Mouse (Mus musculus) limb, embryonic 13.5 days (tissue): Measurements from ENCODE around the gene Cnga1. TPM values are rescaled to one million over a fixed set of nuclear protein-coding genes. Genes with fewer than 3 reads are reported as not detected.

Experiments used
- ATAC-seq: fragments of 200-750 bp; cut with Nextera tagmentation; 2 replicates; pipeline ENCODE4 v1.8.0; 2017; ENCODE audit warnings: low read depth, moderate number of reproducible peaks, moderate TSS enrichment; ENCODE audit not compliant: low FRiP score
- H3K27ac ChIP-seq: fragments of 300-500 bp; sonication (generic); 2 replicates; pipeline ENCODE4 v1.5.1; 2015; ENCODE audit warnings: inconsistent platforms, mild to moderate bottlenecking, moderate library complexity
- H3K27me3 ChIP-seq: fragments of 300-500 bp; sonication (generic); 2 replicates; pipeline ENCODE4 v1.6.1; 2015; ENCODE audit warnings: mild to moderate bottlenecking, inconsistent platforms
- H3K36me3 ChIP-seq: fragments of 300-500 bp; sonication (generic); 2 replicates; pipeline ENCODE4 v1.6.1; 2015; ENCODE audit warnings: inconsistent platforms, mild to moderate bottlenecking, moderate library complexity
- H3K4me1 ChIP-seq: fragments of 300-500 bp; sonication (generic); 2 replicates; pipeline ENCODE4 v1.6.1; 2015; ENCODE audit warnings: inconsistent platforms
- H3K4me2 ChIP-seq: fragments of 300-500 bp; sonication (generic); replicated peaks from 2 replicates; pipeline ENCODE4 v1.6.1; 2015; ENCODE audit warnings: inconsistent platforms, mild to moderate bottlenecking, moderate library complexity
- H3K4me3 ChIP-seq: fragments of 300-500 bp; sonication (generic); 2 replicates; pipeline ENCODE4 v1.5.1; 2015; ENCODE audit warnings: moderate library complexity, mild to moderate bottlenecking, inconsistent platforms
- H3K9ac ChIP-seq: fragments of 300-500 bp; sonication (generic); 2 replicates; pipeline ENCODE4 v1.6.1; 2015; ENCODE audit warnings: mild to moderate bottlenecking, inconsistent platforms
- H3K9me3 ChIP-seq: fragments of 300-500 bp; sonication (generic); 2 replicates; pipeline ENCODE4 v1.6.1; 2016; ENCODE audit warnings: inconsistent platforms
- WGBS: fragments of 180-500 bp; shearing (Covaris S2); methylation state at CpG from one replicate; pipeline ENCODE4 v1.1.7; 2015; 5-methylcytosine and 5-hydroxymethylcytosine counted together
- polyA plus RNA-seq: library from polyadenylated mRNA; unstranded; fragments of >200 nt; fragmentation: Nextera tagmentation; extraction: Ambion mirVana; gene quantifications from 2 replicates; pipeline ENCODE4 v1.2.1, GENCODE M21; 2015

The Cnga1 gene
- polyA plus RNA-seq, result not detected in 2 replicates

DNA sequence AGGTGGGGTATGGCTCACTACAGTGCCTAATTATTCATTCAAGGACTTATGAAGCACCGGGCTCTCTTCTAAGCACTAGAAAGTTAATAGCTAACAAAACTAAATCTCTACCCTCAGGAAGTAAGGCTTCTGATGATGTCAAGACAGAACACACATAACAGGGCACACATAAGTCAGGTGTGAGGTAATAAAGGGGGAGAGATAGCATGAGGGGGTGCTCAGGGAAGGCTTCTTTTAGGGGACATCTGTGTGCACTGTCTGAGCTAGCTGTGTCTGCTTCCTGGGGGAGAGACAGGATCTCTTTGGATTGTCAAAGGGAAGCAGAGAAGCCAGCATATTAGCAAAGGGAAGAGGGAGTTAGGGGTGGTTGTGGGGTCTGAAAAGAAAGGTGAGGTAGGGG lies at the start of gene Cnga1:
TSS of gene Cnga1 (minus strand) at position 101 of the 400 bp plus-strand sequence.
- Histone ChIP-seq H3K9me3 (no peaks in the 10 kb centered on the region), H3K9ac (no peak within 1 kb of the TSS), H3K4me1 (peaks cover 10% of the 10 kb centered on the region), H3K36me3 (no peaks in the 10 kb centered on the region), H3K27ac (no peak within 1 kb of the TSS), H3K4me2 (no peak within 1 kb of the TSS), H3K4me3 (no peak within 1 kb of the TSS), H3K27me3 (peaks cover 41% of the 10 kb centered on the region)
- ATAC-seq, result no peak
- WGBS, result 45% methylated on average over 1 of the region's 1 CpGs

DNA sequence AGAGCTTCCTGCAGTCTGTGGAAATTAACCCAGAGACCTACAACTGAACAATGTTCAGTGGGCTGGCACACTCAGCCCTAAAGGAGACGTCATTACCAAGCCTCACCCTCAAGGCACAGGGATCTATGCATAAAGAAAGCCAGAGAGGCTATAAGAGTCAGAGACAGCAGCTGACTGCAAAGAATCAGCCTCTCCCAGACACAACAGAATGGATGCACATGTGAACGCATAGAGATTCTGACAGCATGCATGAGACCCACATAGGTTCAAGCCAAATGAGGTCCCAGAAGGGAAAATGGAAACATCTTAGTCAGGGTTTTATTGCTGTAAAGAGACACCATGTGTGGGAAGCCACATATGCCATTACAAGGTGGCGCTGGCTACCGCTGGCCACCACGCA lies 46.4 kb upstream of the Cnga1 start:
- H3K4me3 ChIP-seq, result no peak overlapping the region
- no peaks in the 10 kb centered on the region for H3K4me1 ChIP-seq
- no peak overlapping the region for H3K27ac ChIP-seq
- ATAC-seq, result no peak
- H3K27me3 ChIP-seq, result no peaks in the 10 kb centered on the region
- no peak overlapping the region for H3K9ac ChIP-seq
- no peak overlapping the region for H3K4me2 ChIP-seq
- H3K36me3 ChIP-seq, result no peaks in the 10 kb centered on the region
- H3K9me3 ChIP-seq, result no peaks in the 10 kb centered on the region
- 90% methylated on average over 5 of the region's 5 CpGs for WGBS

DNA sequence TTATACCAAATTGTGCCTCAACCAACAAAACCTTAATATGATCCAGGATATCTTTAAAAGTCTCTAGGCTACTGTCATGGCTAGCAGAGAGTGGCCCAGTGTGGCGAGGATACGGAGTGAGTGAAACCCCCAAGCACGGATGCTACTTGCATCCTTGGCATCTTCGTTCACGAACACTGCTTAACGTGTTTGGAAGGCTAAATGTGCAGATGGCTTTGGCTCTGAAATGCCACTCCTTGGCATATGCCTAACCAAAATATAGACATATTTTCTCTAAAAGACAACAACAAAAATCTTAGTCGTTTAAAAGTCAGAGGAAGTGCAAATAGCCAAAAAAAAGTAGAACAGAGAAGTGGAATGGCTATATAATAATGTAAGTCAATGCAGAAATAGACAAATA lies 45.5 kb upstream of the Cnga1 start:
- ATAC-seq, result no peak
- H3K27ac ChIP-seq, result no peak overlapping the region
- WGBS, result 86% methylated on average over 7 of the region's 7 CpGs

DNA sequence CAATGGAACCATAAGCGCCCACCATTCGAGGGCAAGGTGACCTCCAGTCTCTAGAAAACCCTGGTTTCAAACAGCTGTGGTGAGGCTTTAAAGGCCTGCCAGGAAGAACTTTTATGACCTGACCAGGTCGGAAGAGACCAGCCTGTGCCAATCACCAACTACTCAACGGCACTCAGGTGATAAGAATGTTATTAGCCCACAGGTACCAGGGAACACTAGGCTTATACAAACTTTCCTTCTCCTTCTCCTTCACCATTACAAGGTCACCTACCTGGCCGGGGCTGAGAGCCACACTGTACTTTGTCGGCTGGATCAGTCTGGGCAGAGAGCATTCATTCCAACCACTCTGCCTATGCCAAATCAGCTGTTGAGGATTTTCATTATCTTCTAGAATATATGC lies 37.4 kb upstream of the Cnga1 start:
- no peaks in the 10 kb centered on the region for H3K27me3 ChIP-seq
- 77% methylated on average over 6 of the region's 6 CpGs for WGBS

More for the DNA sequence above, 45.5 kb upstream of the Cnga1 start:
- no peak overlapping the region for H3K4me3 ChIP-seq
- H3K36me3 ChIP-seq, result no peaks in the 10 kb centered on the region
- no peak overlapping the region for H3K4me2 ChIP-seq
- H3K9me3 ChIP-seq, result no peaks in the 10 kb centered on the region
- H3K9ac ChIP-seq, result no peak overlapping the region
- no peaks in the 10 kb centered on the region for H3K27me3 ChIP-seq
- H3K4me1 ChIP-seq, result no peaks in the 10 kb centered on the region

DNA sequence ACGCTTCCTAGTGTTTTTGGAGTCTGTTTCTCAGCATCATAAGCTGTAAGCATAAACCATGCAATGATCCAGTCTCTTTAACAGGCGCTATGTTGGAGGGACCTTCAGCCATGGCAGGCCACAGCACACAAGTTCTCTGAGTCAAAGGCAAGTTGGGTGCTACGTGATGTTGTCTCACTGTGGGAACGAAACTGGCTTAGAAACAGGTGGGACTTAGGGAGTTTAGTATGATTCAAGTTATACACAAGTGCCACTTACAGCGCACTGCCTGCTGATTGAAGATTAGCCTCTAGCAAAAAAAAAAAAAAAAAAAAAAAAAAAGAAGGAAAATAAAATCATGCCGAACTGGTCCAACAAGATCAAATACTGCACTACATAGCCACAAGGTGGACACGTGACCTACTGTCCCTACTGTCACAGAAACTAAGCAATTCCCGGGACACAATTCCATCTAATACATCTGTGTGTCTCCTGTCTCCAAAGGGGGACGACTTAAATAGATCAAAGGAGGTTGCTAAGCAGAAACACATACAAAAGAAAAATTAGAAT lies 31.0 kb upstream of the Cnga1 start:
- Histone ChIP-seq H3K27ac (no peak overlapping the region), H3K4me2 (no peak overlapping the region), H3K4me1 (no peaks in the 10 kb centered on the region), H3K36me3 (no peaks in the 10 kb centered on the region), H3K9me3 (no peaks in the 10 kb centered on the region), H3K4me3 (no peak overlapping the region), H3K9ac (no peak overlapping the region), H3K27me3 (no peaks in the 10 kb centered on the region)
- no peak for ATAC-seq
- 78% methylated on average over 9 of the region's 9 CpGs for WGBS

More for the DNA sequence above, 37.4 kb upstream of the Cnga1 start:
- no peak for ATAC-seq
- Histone ChIP-seq H3K4me2 (no peak overlapping the region), H3K4me3 (no peak overlapping the region), H3K9me3 (0 out of 2 replicates have a peak, but pooled peaks cover 5% of the 10 kb centered on the region), H3K36me3 (no peaks in the 10 kb centered on the region), H3K27ac (no peak overlapping the region), H3K4me1 (no peaks in the 10 kb centered on the region), H3K9ac (no peak overlapping the region)

DNA sequence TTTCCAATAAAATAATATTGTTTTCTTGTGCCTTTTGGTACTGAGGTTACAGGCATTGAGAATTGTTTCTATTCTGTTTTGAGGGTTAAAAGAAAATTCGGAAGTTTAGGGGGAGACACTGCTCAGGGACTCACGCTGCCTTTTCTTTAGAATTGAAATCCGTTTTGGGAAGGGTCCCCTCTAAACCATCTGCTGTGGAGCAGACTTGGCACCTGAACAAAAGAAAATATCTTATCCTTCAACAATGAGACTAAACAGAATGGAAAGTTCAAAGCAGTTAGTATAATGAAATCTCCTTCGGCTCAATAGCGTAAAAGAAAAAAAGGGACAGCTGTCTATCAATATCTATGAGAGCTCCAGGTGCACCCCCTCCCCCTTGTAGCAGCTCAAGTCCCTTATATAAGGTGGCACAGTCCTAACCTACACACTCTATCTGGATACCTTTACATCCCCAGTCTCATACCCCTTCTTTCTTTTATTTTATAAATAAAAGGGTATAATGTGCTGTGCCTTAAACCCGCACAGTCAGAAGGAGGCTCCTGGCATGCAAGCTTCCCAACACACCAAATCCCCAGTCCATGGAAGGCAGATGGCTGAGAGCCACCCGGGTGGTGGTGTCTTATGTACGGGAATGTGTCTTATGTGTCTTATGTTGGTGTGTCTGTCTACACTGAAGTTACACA lies 27.1 kb upstream of the Cnga1 start:
- H3K27me3 ChIP-seq, result no peaks in the 10 kb centered on the region
- no peak overlapping the region for H3K9ac ChIP-seq
- ATAC-seq, result no peak
- no peaks in the 10 kb centered on the region for H3K9me3 ChIP-seq
- no peaks in the 10 kb centered on the region for H3K4me1 ChIP-seq
- no peak overlapping the region for H3K27ac ChIP-seq
- H3K4me2 ChIP-seq, result no peak overlapping the region
- H3K36me3 ChIP-seq, result no peaks in the 10 kb centered on the region
- no peak overlapping the region for H3K4me3 ChIP-seq
- 76% methylated on average over 8 of the region's 8 CpGs for WGBS

DNA sequence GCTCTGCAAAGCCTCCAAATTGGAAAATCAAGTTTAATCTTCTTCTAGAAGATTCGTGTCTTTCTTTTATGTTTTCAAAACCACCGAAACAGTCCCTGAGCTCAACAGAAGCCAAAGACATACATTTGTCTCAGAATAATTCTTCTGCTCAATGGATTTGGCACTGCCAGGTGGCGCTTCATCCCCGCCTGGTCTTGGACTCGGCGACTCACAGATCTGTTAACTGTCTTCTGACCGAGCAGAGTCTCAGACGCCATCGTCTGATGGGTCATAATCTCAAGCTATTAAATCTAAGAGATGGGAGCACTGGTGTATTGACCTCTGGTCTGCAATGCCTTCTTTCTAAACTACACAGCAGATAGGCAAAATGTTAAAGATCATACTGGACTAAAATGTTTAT lies 24.3 kb upstream of the Cnga1 start:
- H3K36me3 ChIP-seq, result no peaks in the 10 kb centered on the region
- H3K4me1 ChIP-seq, result no peaks in the 10 kb centered on the region
- H3K9me3 ChIP-seq, result no peaks in the 10 kb centered on the region
- no peak overlapping the region for H3K4me3 ChIP-seq
- no peak for ATAC-seq
- 83% methylated on average over 9 of the region's 9 CpGs for WGBS
- no peak overlapping the region for H3K27ac ChIP-seq
- no peak overlapping the region for H3K9ac ChIP-seq
- H3K4me2 ChIP-seq, result no peak overlapping the region
- no peaks in the 10 kb centered on the region for H3K27me3 ChIP-seq

DNA sequence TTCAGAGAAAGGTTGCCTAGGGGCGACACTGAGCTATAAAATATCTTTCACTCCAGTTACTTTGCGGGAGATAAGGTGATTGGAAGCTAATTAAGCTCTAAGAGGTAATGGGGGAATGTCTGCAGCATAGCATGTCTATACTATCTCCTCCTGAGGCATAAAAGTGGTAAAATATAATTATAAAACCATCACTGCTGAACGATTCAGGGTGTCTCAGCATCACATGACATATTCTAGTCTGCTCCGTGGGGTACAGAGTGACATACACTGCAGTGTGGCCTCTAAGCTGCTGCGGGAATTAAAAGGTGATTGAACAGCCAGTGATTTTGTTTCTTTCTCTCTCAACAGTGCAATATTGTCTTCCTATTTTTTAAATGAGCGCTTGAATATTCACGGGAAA lies 22.4 kb upstream of the Cnga1 start:
- Histone ChIP-seq H3K27ac (no peak overlapping the region), H3K4me1 (no peaks in the 10 kb centered on the region), H3K4me3 (no peak overlapping the region), H3K36me3 (no peaks in the 10 kb centered on the region), H3K9ac (no peak overlapping the region), H3K27me3 (no peaks in the 10 kb centered on the region), H3K9me3 (no peaks in the 10 kb centered on the region), H3K4me2 (no peak overlapping the region)
- ATAC-seq, result no peak
- WGBS, result 75% methylated on average over 7 of the region's 7 CpGs

DNA sequence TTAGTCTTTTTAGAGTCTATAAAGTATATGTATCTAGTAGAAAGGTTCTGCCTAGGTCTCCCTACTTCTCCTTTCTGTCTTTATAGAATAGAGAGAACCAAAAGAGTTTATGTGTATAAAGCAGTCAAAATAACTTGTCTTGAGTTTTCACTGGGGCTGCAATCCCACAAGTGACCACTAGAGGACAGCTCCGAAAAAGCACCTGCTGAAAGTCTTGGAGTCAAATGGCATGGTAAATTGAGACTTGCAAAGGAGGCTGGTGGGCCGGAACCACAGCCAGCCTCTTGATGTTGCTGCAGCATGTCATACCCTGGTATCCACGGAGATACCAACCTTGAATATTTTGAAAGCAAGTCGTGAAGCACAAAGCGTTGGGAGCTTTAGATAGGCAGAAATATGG lies 21.2 kb upstream of the Cnga1 start:
- 25% methylated on average over 5 of the region's 5 CpGs for WGBS

DNA sequence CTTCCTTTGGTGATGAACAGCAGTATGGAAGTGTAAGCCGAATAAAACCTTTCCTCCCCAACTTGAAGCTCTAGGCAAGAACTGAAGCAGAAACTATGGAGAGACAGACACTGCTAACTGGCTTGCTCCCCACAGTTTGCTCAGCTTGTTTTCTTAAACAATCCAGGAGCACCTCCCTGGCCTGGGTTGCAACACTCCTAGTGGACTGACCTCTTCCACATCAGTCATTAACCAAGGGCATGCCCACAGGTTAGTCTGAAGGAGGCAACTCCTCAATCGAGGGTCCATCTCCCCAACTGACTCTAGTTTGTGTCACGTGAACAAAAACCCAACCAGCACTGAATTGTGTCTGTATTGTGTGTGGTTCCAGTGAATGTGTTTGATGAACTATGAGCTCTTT lies 20.8 kb upstream of the Cnga1 start:
- H3K9me3 ChIP-seq, result no peaks in the 10 kb centered on the region
- H3K9ac ChIP-seq, result no peak overlapping the region
- no peaks in the 10 kb centered on the region for H3K27me3 ChIP-seq
- H3K4me1 ChIP-seq, result no peaks in the 10 kb centered on the region
- H3K4me3 ChIP-seq, result no peak overlapping the region
- 57% methylated on average over 3 of the region's 3 CpGs for WGBS
- H3K4me2 ChIP-seq, result no peak overlapping the region
- H3K36me3 ChIP-seq, result no peaks in the 10 kb centered on the region
- H3K27ac ChIP-seq, result no peak overlapping the region
- no peak for ATAC-seq

More for the DNA sequence above, 21.2 kb upstream of the Cnga1 start:
- no peak for ATAC-seq
- Histone ChIP-seq H3K36me3 (no peaks in the 10 kb centered on the region), H3K4me1 (no peaks in the 10 kb centered on the region), H3K27ac (no peak overlapping the region), H3K4me2 (no peak overlapping the region), H3K27me3 (no peaks in the 10 kb centered on the region), H3K9me3 (no peaks in the 10 kb centered on the region), H3K4me3 (no peak overlapping the region), H3K9ac (no peak overlapping the region)

DNA sequence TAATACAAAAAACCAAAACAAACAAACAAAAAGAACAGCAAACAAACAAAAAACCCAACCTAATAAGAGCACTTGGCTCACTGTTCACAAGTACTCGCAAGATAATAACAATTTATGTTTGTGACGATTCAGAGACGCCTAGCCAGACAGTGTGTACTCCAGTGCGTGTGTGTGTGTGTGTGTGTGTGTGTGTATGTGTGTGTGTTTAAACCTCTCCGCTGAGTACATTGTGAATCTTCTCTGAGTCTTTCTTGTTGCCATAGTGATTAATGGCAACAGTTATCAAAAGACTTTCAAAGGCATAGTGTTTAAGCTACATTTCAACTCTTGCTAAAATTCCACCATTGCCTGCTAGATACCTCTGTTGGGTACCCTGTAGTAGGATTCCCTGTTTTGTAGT lies 20.1 kb upstream of the Cnga1 start:
- Histone ChIP-seq H3K9ac (no peak overlapping the region), H3K4me3 (no peak overlapping the region), H3K27me3 (no peaks in the 10 kb centered on the region), H3K36me3 (no peaks in the 10 kb centered on the region), H3K4me1 (no peaks in the 10 kb centered on the region), H3K9me3 (no peaks in the 10 kb centered on the region), H3K27ac (no peak overlapping the region), H3K4me2 (no peak overlapping the region)
- no peak for ATAC-seq
- 87% methylated on average over 5 of the region's 5 CpGs for WGBS

DNA sequence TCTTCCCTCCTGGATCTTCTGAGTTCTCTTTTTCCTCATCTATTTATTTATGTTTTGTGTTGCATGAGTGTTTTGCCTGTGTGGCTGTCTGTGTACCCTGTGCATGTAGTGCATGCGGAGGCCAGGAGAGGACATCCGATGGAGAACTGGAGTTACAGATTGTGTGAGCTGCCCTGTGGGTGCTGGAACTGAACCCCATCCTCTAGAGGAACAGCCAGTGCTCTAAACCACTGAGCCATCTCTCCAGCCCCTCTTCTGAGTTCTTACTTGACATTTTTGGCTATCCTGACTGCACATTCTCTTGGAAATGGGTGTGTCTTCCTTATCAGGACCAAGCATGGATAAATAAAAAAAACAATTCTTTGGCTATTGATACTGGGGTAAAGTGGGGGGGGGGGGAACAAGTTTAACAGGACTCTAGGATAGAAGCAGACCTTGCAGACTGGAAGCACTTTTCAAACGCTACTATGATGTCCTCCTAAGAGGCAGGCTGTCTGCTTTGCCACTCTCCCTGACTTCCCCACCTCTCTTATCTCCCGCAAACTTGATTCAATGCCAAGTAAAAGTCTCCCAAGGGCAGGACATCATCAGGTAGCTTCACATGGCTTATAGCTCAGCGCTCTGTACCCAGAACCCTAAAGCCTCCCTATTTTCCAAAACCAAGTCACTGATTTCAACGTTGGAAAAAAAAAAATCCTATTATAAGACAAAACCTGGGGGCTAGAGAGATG lies 17.1 kb upstream of the Cnga1 start:
- Histone ChIP-seq H3K4me1 (peaks cover 4% of the 10 kb centered on the region; the same call in 1 of the 2 replicates), H3K9ac (no peak overlapping the region), H3K27ac (no peak overlapping the region), H3K36me3 (no peaks in the 10 kb centered on the region), H3K4me2 (no peak overlapping the region), H3K9me3 (no peaks in the 10 kb centered on the region), H3K27me3 (no peaks in the 10 kb centered on the region), H3K4me3 (no peak overlapping the region)
- no peak for ATAC-seq
- 83% methylated on average over 6 of the region's 6 CpGs for WGBS
